In the genomic region with DNA sequence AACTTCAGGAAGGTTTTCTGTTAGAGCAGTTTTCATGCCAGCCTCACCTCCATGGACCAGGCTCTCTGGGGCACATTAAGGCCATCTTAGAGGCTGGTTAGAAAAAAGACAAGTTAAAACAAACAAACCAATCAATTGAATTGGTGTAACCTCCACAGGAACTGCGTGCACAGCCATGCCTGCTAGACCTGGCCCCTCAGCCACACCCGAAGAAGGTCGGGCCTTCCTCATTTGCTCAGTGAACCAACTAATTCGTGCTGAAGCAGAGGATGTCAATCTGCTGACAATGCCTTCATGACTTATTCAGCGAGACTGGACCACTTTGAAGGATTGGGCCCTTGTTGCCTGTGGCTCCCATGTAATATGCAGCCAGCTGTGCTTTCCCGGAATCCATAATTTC, we compare ENCODE assay signal across 13 mouse cellular contexts. TPM values are rescaled to one million over a fixed set of nuclear protein-coding genes. Genes with fewer than 3 reads are reported as not detected.
DNase-seq lines count a peak whose midpoint lies in the region; ATAC-seq and TF ChIP-seq lines count a peak whose summit lies in the region.
"Had no signal": no experiment of that assay in that cellular context is flagged by ENCODE, and none has a peak within 500 bp of the region (broad histone marks: within the 10 kb centered on the region; RNA-seq: fewer than 3 reads in every experiment).

No protein-coding gene starts in this region.

- H3K36me3 ChIP-seq in hindbrain, embryonic 10.5 days = no peaks in the 10 kb centered on the region
- no peaks in the 10 kb centered on the region for H3K36me3 ChIP-seq in hindbrain, postnatal 0 days (ENCODE audit: insufficient read depth, low read length)
- H3K36me3 ChIP-seq: limb, embryonic 13.5 days had no signal

- no peak for ATAC-seq in hindbrain, postnatal 0 days
- ATAC-seq: CD4-positive, CD25-positive, alpha-beta regulatory T cell, adult 4 months had no signal

- no peaks in the 10 kb centered on the region for H3K9me3 ChIP-seq in hindbrain, embryonic 10.5 days
- no peaks in the 10 kb centered on the region for H3K9me3 ChIP-seq in hindbrain, postnatal 0 days (ENCODE audit: low read length)
- H3K9me3 ChIP-seq: limb, embryonic 13.5 days had no signal

- no peak overlapping the region for H3K4me3 ChIP-seq in hindbrain, embryonic 10.5 days
- H3K4me3 ChIP-seq in hindbrain, postnatal 0 days (ENCODE audit: low read length) = no peak overlapping the region
- H3K4me3 ChIP-seq: limb, embryonic 13.5 days had no signal

- DNase-seq in hindbrain, embryonic 10.5 days (ENCODE audit: low spot score) = peak; percentile 64
- DNase-seq in hindbrain, postnatal 0 days (ENCODE audit: low spot score) = no peak
- peak; percentile 11 to 23 for DNase-seq in B cell, adult 2 months
- DNase-seq in embryo, embryonic 11 days = peak; percentile 59
- DNase-seq in mesoderm, embryonic 11.5 days (ENCODE audit: low read depth, low spot score) = peak; percentile 30
- no peak for DNase-seq in heart, postnatal 25 days (ENCODE audit: low spot score)
- DNase-seq in heart, adult 18-20 months = no peak
- DNase-seq: adrenal gland, adult 2 months; gastrocnemius, postnatal 36 days; kidney, postnatal 36 days; thymus, postnatal 25 days had no signal

- H3K4me2 ChIP-seq in hindbrain, postnatal 0 days (ENCODE audit: low read depth, low read length) = no peak overlapping the region
- H3K4me2 ChIP-seq: limb, embryonic 13.5 days had no signal

- peaks cover 30% of the 10 kb centered on the region for H3K27me3 ChIP-seq in hindbrain, embryonic 10.5 days (ENCODE audit: insufficient read depth, poor library complexity, severe bottlenecking)
- no peaks in the 10 kb centered on the region for H3K27me3 ChIP-seq in hindbrain, postnatal 0 days (ENCODE audit: insufficient read depth, low read length)
- H3K27me3 ChIP-seq: limb, embryonic 13.5 days had no signal

- peak overlapping the region; percentile 56; the same call in 1 of the 2 replicates for H3K27ac ChIP-seq in hindbrain, embryonic 10.5 days
- H3K27ac ChIP-seq in hindbrain, postnatal 0 days = no peak overlapping the region
- H3K27ac ChIP-seq: limb, embryonic 13.5 days had no signal

- no peak overlapping the region for H3K9ac ChIP-seq in hindbrain, postnatal 0 days (replicated peaks; ENCODE audit: low read length)
- H3K9ac ChIP-seq: limb, embryonic 13.5 days had no signal

- TF ChIP-seq CTCF in hindbrain, postnatal 0 days (IDR thresholded peaks at IDR 0.05; ENCODE audit: low read depth) = no peak

- intact Hi-C loops in heart, postnatal 25 days (cut with DNase I) = no loop called here

- WGBS in hindbrain, embryonic 10.5 days = 21% methylated on average over 6 of the region's 6 CpGs
- 15% methylated on average over 6 of the region's 6 CpGs for whole genome bisulfite sequencing in hindbrain, postnatal 0 days

- H3K4me1 ChIP-seq in hindbrain, embryonic 10.5 days (replicated peaks) = peaks cover 39% of the 10 kb centered on the region
- no peaks in the 10 kb centered on the region for H3K4me1 ChIP-seq in hindbrain, postnatal 0 days (ENCODE audit: insufficient read depth, low read length)

RNA-seq across cellular contexts. Expression of gene Dapk2, which starts 28.4 kb away (rescaled TPM):
- 3.5 and 5.1 TPM in 2 replicates for polyA plus RNA-seq in hindbrain, embryonic 10.5 days (2016; fragmentation: Nextera tagmentation; extraction: Ambion mirVana)
- total RNA-seq in hindbrain, postnatal 0 days (2014; rRNA removed) = 0.21 TPM in 1 of 2 replicates, not detected in the other
- polyA plus RNA-seq in hindbrain, postnatal 0 days (2015; fragmentation: Nextera tagmentation; extraction: Ambion mirVana) = 0.55 and 0.58 TPM in 2 replicates
- total RNA-seq in heart, postnatal 25 days (2021) = 1 to 10 TPM; 5.3 TPM
- total RNA-seq in heart, adult 18-20 months (2021) = 1 to 10 TPM; 4.0 to 4.9 TPM

Comparison
In these comparisons a context has a peak if more than half of its experiments do, and no peak if none do; other contexts are left out.
1. DNase-seq: peak in hindbrain, embryonic 10.5 days (single experiment), B cell, adult 2 months (2 of 2), embryo, embryonic 11 days (single experiment) and mesoderm, embryonic 11.5 days (single experiment); none in hindbrain, postnatal 0 days (single experiment), heart, postnatal 25 days (single experiment) and heart, adult 18-20 months (0 of 2).